Mouse (Mus musculus): ENCODE measurements around the gene Klhl32.

GRCm38 (mm10) chr4:24847406-24847805, 3.5 kb downstream of the Klhl32 start:
- TF ChIP-seq CTCF (IDR thresholded peaks at IDR 0.05 in 2 of 3, conservative IDR thresholded peaks at IDR 0.05 in 1 of 3; ENCODE audit: control insufficient read depth in 1 of 3, insufficient read depth in 1 of 3, low read depth in 2 of 3, low read length in 3 of 3, poor library complexity in 1 of 3, severe bottlenecking in 1 of 3), result no peak
- no peak for TF ChIP-seq TAL1 (IDR thresholded peaks at IDR 0.05; ENCODE audit: low read length)
- no peak for TF ChIP-seq E2F4 (IDR thresholded peaks at IDR 0.05; ENCODE audit: borderline replicate concordance, low read depth, low read length)
- TF ChIP-seq ZKSCAN1 (IDR thresholded peaks at IDR 0.05; ENCODE audit: low read depth, low read length), result no peak
- TF ChIP-seq MAFK (IDR thresholded peaks at IDR 0.05; ENCODE audit: borderline replicate concordance, low read depth, low read length), result no peak
- TF ChIP-seq SMC3 (IDR thresholded peaks at IDR 0.05; ENCODE audit: low read depth, low read length), result no peak
